ENCODE assay signal across 24 mouse cellular contexts in the genomic region with DNA sequence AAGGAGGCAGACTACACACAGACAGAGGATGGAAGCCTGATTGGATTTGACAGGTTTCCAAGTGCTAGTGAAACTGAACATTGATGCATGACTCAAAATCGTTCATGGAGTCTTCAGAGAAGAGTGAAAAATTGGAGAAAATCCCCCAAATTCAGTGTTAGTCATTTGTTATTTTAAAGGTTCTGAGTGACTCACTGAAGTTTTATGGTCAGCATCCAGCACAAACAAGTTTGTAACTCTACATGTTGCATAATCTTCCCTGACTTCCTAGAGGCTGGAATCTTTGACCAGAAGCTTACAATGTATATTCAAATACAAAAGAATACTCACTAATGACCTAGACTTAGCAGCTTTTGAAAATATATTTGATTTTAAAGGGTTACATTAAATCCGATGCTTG.
DNase-seq lines count a peak whose midpoint lies in the region; ATAC-seq and TF ChIP-seq lines count a peak whose summit lies in the region.
"Had no signal": no experiment of that assay in that cellular context is flagged by ENCODE, and none has a peak within 500 bp of the region (broad histone marks: within the 10 kb centered on the region; RNA-seq: fewer than 3 reads in every experiment).

No protein-coding gene starts in this region.

- no peak overlapping the region for H3K27ac ChIP-seq in lung, postnatal 0 days (ENCODE audit: low read length)
- H3K27ac ChIP-seq in heart, embryonic 10.5 days = no peak overlapping the region
- H3K27ac ChIP-seq: forebrain, embryonic 12.5 days; gastrocnemius, adult 2 months; hindbrain, embryonic 12.5 days; hindbrain, postnatal 0 days had no signal

- H3K27me3 ChIP-seq in lung, postnatal 0 days (replicated peaks; ENCODE audit: insufficient read depth, low read length) = no peaks in the 10 kb centered on the region
- no peaks in the 10 kb centered on the region for H3K27me3 ChIP-seq in heart, embryonic 10.5 days (ENCODE audit: insufficient read depth, poor library complexity, severe bottlenecking)
- H3K27me3 ChIP-seq: forebrain, embryonic 12.5 days; hindbrain, embryonic 12.5 days; Patski had no signal

- no peak overlapping the region for H3K4me3 ChIP-seq in lung, postnatal 0 days (ENCODE audit: low read depth, low read length)
- H3K4me3 ChIP-seq in heart, embryonic 10.5 days = no peak overlapping the region
- H3K4me3 ChIP-seq: forebrain, embryonic 12.5 days; gastrocnemius, adult 2 months; hindbrain, embryonic 12.5 days had no signal

- 55% methylated on average over 2 of the region's 2 CpGs for WGBS in lung, postnatal 0 days
- WGBS in heart, embryonic 10.5 days = 66% methylated on average over 2 of the region's 2 CpGs

- no peak overlapping the region for H3K4me2 ChIP-seq in lung, postnatal 0 days (replicated peaks; ENCODE audit: low read depth, low read length)
- H3K4me2 ChIP-seq: forebrain, embryonic 12.5 days; hindbrain, embryonic 12.5 days had no signal

- H3K9ac ChIP-seq in lung, postnatal 0 days (replicated peaks; ENCODE audit: low read depth) = no peak overlapping the region
- H3K9ac ChIP-seq: forebrain, embryonic 12.5 days; hindbrain, embryonic 12.5 days had no signal

- no peak for TF ChIP-seq CTCF in lung, postnatal 0 days (IDR thresholded peaks at IDR 0.05)

- DNase-seq in layer of hippocampus, adult 9-11 months = peak; percentile 1
- DNase-seq in layer of hippocampus, adult 11-12 months (ENCODE audit: low spot score) = no peak
- DNase-seq in adipocyte (ENCODE audit: low spot score) = peak; percentile 7
- peak; percentile 34 for DNase-seq in retina, postnatal 1 day
- DNase-seq in lung, postnatal 0 days (ENCODE audit: low spot score) = no peak
- DNase-seq in testis, postnatal 14 days (ENCODE audit: low spot score) = no peak
- no peak for DNase-seq in heart, embryonic 10.5 days (ENCODE audit: low spot score)
- DNase-seq: adrenal gland, adult 2 months; adrenal gland, postnatal 25 days; cerebellum, adult 2 months; cerebellum, postnatal 10 days; gastrocnemius, adult 2 months; gastrocnemius, postnatal 25 days; heart, adult 11 months; heart, postnatal 10 days; heart, postnatal 4 days had no signal

- no peaks in the 10 kb centered on the region for H3K36me3 ChIP-seq in lung, postnatal 0 days (ENCODE audit: insufficient read depth, low read length)
- no peaks in the 10 kb centered on the region for H3K36me3 ChIP-seq in heart, embryonic 10.5 days
- H3K36me3 ChIP-seq: forebrain, embryonic 12.5 days; G1E; hindbrain, embryonic 12.5 days had no signal

- ATAC-seq in lung, postnatal 0 days = no peak
- ATAC-seq: activated CD4-positive, CD25-positive, alpha-beta regulatory T cell, adult 4 months; CD4-positive, CD25-positive, alpha-beta regulatory T cell, adult 4 months; forebrain, embryonic 16.5 days; hindbrain, postnatal 0 days; Patski had no signal

- no peak for TF ChIP-seq EP300 in lung, postnatal 0 days (IDR thresholded peaks at IDR 0.05)

- no peaks in the 10 kb centered on the region for H3K9me3 ChIP-seq in lung, postnatal 0 days (ENCODE audit: low read length)
- no peaks in the 10 kb centered on the region for H3K9me3 ChIP-seq in heart, embryonic 10.5 days
- H3K9me3 ChIP-seq: forebrain, embryonic 12.5 days; G1E; hindbrain, embryonic 12.5 days had no signal

- H3K4me1 ChIP-seq in lung, postnatal 0 days (ENCODE audit: insufficient read depth, low read depth, low read length) = no peaks in the 10 kb centered on the region
- H3K4me1 ChIP-seq in heart, embryonic 10.5 days = no peaks in the 10 kb centered on the region
- H3K4me1 ChIP-seq: forebrain, embryonic 12.5 days; hindbrain, embryonic 12.5 days had no signal

Comparison
In these comparisons a context has a peak if more than half of its experiments do, and no peak if none do; other contexts are left out.
1. DNase-seq: peak in layer of hippocampus, adult 9-11 months (single experiment), adipocyte (single experiment) and retina, postnatal 1 day (single experiment); none in layer of hippocampus, adult 11-12 months (single experiment), lung, postnatal 0 days (single experiment), testis, postnatal 14 days (single experiment) and heart, embryonic 10.5 days (single experiment).